Mouse (Mus musculus) spleen, adult 2 months (tissue): Measurements from ENCODE around the gene Fam198a. TPM values are rescaled to one million over a fixed set of nuclear protein-coding genes. Genes with fewer than 3 reads are reported as not detected.

Experiments used
- DNase-seq, 2 experiments: peaks; one replicate each; pipeline versions ENCODE4 v3.0.0 to v3.0.0-alpha.2; 2012 to 2021; ENCODE audit warnings: low spot score in 2 of 2, low read depth in 1 of 2
- H3K27ac ChIP-seq: fragments of 200-500 bp; 2 replicates; pipeline ENCODE4 v1.5.1; 2012; ENCODE audit warnings: low read length, inconsistent platforms; ENCODE audit not compliant: insufficient read depth
- H3K27me3 ChIP-seq: fragments of 200-500 bp; 2 replicates; pipeline ENCODE4 v1.6.1; 2012; ENCODE audit warnings: mild to moderate bottlenecking, moderate library complexity, low read length, inconsistent platforms; ENCODE audit not compliant: control insufficient read depth, insufficient read depth
- H3K36me3 ChIP-seq: fragments of 200-500 bp; 2 replicates; pipeline ENCODE4 v1.6.1; 2012; ENCODE audit warnings: mild to moderate bottlenecking, low read length, inconsistent platforms; ENCODE audit not compliant: control insufficient read depth, insufficient read depth
- H3K4me1 ChIP-seq: fragments of 200-500 bp; 2 replicates; pipeline ENCODE4 v1.6.1; 2011; ENCODE audit warnings: inconsistent platforms; ENCODE audit not compliant: control insufficient read depth, insufficient read depth, insufficient read length
- H3K4me3 ChIP-seq: fragments of 200-500 bp; 2 replicates; pipeline ENCODE4 v1.5.1; 2011; ENCODE audit warnings: mild to moderate bottlenecking, inconsistent platforms; ENCODE audit not compliant: insufficient read depth, insufficient read length; ENCODE audit errors: extremely low read depth
- CTCF ChIP-seq: fragments of 200-500 bp; IDR thresholded peaks from 2 replicates; pipeline ENCODE4 v1.5.1; 2011; ENCODE audit warnings: mild to moderate bottlenecking, inconsistent platforms; ENCODE audit not compliant: insufficient read depth, insufficient read length, insufficient replicate concordance; ENCODE audit errors: extremely low read depth
- POLR2A ChIP-seq: fragments of 200-500 bp; IDR thresholded peaks from 2 replicates; pipeline ENCODE4 v1.6.1; 2011; ENCODE audit warnings: low read depth, low read length, inconsistent platforms
- WGBS: fragments of 180-500 bp; shearing (Covaris S2); methylation state at CpG from one replicate; pipeline ENCODE4 v1.1.7; 2018; 5-methylcytosine and 5-hydroxymethylcytosine counted together
- polyA plus RNA-seq: library from polyadenylated mRNA; depleted of rRNA; stranded (reverse); fragments of >200 nt; gene quantifications from 2 replicates; pipeline ENCODE4 v1.2.3, GENCODE M21; 2012

Gene Fam198a
- polyA plus RNA-seq, 1 experiment: 0.28 TPM

GRCm38 (mm10) chr9:122008876-122009275 lies 58.1 kb downstream of the Fam198a start:
- 62% methylated on average over 2 of the region's 2 CpGs for WGBS
- Histone ChIP-seq H3K4me3 (no peak overlapping the region), H3K4me1 (no peaks in the 10 kb centered on the region), H3K36me3 (no peaks in the 10 kb centered on the region), H3K27me3 (no peaks in the 10 kb centered on the region), H3K27ac (no peak overlapping the region)
- DNase-seq: no peak
- no peak for TF ChIP-seq POLR2A

- 92% methylated on average over 2 of the region's 2 CpGs for WGBS
- no peaks in the 10 kb centered on the region for H3K4me1 ChIP-seq
- H3K27me3 ChIP-seq: no peaks in the 10 kb centered on the region
- no peak overlapping the region for H3K27ac ChIP-seq
- H3K4me3 ChIP-seq: no peak overlapping the region
- no peaks in the 10 kb centered on the region for H3K36me3 ChIP-seq
- no peak for DNase-seq
- no peak for TF ChIP-seq POLR2A
- TF ChIP-seq CTCF: no peak
These were observed 60.0 kb downstream of the Fam198a start for GRCm38 (mm10) chr9:122010751-122011150.

GRCm38 (mm10) chr9:122012816-122013215 lies 62.0 kb downstream of the Fam198a start:
- WGBS: 90% methylated on average over 2 of the region's 2 CpGs
- Histone ChIP-seq H3K36me3 (no peaks in the 10 kb centered on the region), H3K4me3 (no peak overlapping the region), H3K4me1 (no peaks in the 10 kb centered on the region), H3K27ac (no peak overlapping the region), H3K27me3 (no peaks in the 10 kb centered on the region)
- TF ChIP-seq POLR2A (no peak), CTCF (no peak)
- no peak for DNase-seq

- no peak for DNase-seq
- Histone ChIP-seq H3K36me3 (no peaks in the 10 kb centered on the region), H3K4me1 (no peaks in the 10 kb centered on the region), H3K27me3 (no peaks in the 10 kb centered on the region), H3K27ac (no peak overlapping the region), H3K4me3 (no peak overlapping the region)
- 47% methylated on average over 4 of the region's 4 CpGs for WGBS
- TF ChIP-seq POLR2A: no peak
- TF ChIP-seq CTCF: peak; percentile 23; the same call in 1 of the 2 replicates
These were observed 62.8 kb downstream of the Fam198a start for GRCm38 (mm10) chr9:122013629-122014028.

GRCm38 (mm10) chr9:122014241-122014667 lies 63.5 kb downstream of the Fam198a start:
- WGBS: 8% methylated on average over 10 of the region's 10 CpGs
- DNase-seq: peak; percentile 47 to 63
- Histone ChIP-seq H3K4me1 (no peaks in the 10 kb centered on the region), H3K36me3 (no peaks in the 10 kb centered on the region), H3K27ac (no peak overlapping the region), H3K27me3 (no peaks in the 10 kb centered on the region), H3K4me3 (no peak overlapping the region)
- TF ChIP-seq CTCF (peak; percentile 47; the same call in 1 of the 2 replicates), POLR2A (no peak)

GRCm38 (mm10) chr9:122018079-122018478 lies 67.3 kb downstream of the Fam198a start:
- 85% methylated on average over 5 of the region's 5 CpGs for WGBS
- Histone ChIP-seq H3K4me1 (no peaks in the 10 kb centered on the region), H3K27me3 (no peaks in the 10 kb centered on the region), H3K4me3 (no peak overlapping the region), H3K27ac (no peak overlapping the region), H3K36me3 (no peaks in the 10 kb centered on the region)
- TF ChIP-seq POLR2A (no peak), CTCF (no peak)
- no peak for DNase-seq

- peak in 1 of 2 experiments; percentile 13 for DNase-seq
- no peak overlapping the region for H3K4me3 ChIP-seq
- TF ChIP-seq CTCF (peak; percentile 17; the same call in 1 of the 2 replicates), POLR2A (no peak)
- WGBS: 30% methylated on average over 8 of the region's 8 CpGs
- H3K27me3 ChIP-seq: no peaks in the 10 kb centered on the region
- H3K27ac ChIP-seq: no peak overlapping the region
- H3K4me1 ChIP-seq: no peaks in the 10 kb centered on the region
- H3K36me3 ChIP-seq: no peaks in the 10 kb centered on the region
These were observed 68.1 kb downstream of the Fam198a start for GRCm38 (mm10) chr9:122018782-122019395.
